Mouse (Mus musculus): Measurements from ENCODE around the gene Cmtm1. TPM values are rescaled to one million over a fixed set of nuclear protein-coding genes. Genes with fewer than 3 reads are reported as not detected.
"Not testable (repeated sequence)": the region's sequence is repeated elsewhere in the genome, so short reads cannot be mapped to it uniquely, and the experiment has no call there.

Gene Cmtm1
- total RNA-seq, 1 experiment = not detected

DNA sequence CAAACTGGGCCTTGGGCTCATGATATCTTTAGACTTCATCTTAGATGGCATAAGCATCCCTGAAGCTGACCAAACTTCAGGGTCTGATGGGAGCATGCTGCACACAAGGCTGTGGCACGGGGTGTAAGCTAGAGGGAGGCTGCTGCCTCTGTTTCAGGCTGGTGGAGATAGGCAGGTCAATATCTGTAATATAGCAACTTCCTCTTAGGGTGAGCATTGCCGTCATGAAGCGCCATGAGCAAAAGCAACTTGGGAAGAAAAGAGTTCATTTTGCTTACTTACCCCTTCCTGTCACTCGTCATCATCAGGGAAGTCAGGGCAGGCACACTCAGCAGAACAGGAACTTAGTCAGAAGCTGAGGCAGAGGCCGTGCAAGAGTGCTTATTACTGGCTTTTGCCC lies 23.8 kb upstream of the Cmtm1 start:
- Histone ChIP-seq H3K27ac (ENCODE audit: insufficient read depth, low read depth, low read length, poor library complexity, severe bottlenecking) (no peak overlapping the region), H3K4me3 (ENCODE audit: insufficient read depth in 1 of 2, low read depth in 1 of 2, low read length in 2 of 2, poor library complexity in 1 of 2, severe bottlenecking in 1 of 2) (no peak overlapping the region), H3K9ac (ENCODE audit: insufficient read depth, low read depth, low read length, poor library complexity, severe bottlenecking) (no peak overlapping the region), H3K9me3 (ENCODE audit: control insufficient read depth, insufficient read depth, low read depth, low read length) (no peaks in the 10 kb centered on the region), H3K4me1 (ENCODE audit: control insufficient read depth in 2 of 2, insufficient read depth in 2 of 2, low read length in 2 of 2, poor library complexity in 1 of 2) (no peaks in the 10 kb centered on the region), H3K36me3 (ENCODE audit: control insufficient read depth, insufficient read depth, low read length, poor library complexity, severe bottlenecking) (no peaks in the 10 kb centered on the region)
- in situ Hi-C loops (cut with MboI; ENCODE audit: low sequenced_read_pairs in 2 of 2, unreplicated experiment in 2 of 2) = no loop called here
- no peak for DNase-seq (ENCODE audit: low read depth, low spot score)
- TF ChIP-seq CHD2 (IDR thresholded peaks at IDR 0.05; ENCODE audit: low read depth, low read length) (no peak), HCFC1 (IDR thresholded peaks at IDR 0.05; ENCODE audit: borderline replicate concordance, insufficient read depth, low read length) (no peak), ZC3H11A (IDR thresholded peaks at IDR 0.05; ENCODE audit: borderline replicate concordance, low read depth, low read length) (no peak), MAFK (IDR thresholded peaks at IDR 0.05; ENCODE audit: insufficient read depth, low read depth, low read length) (no peak), ZNF384 (IDR thresholded peaks at IDR 0.05; ENCODE audit: low read depth, low read length) (no peak)

GRCm38 (mm10) chr8:104332665-104333631 lies 23.0 kb upstream of the Cmtm1 start:
- Histone ChIP-seq H3K9me3 (ENCODE audit: control insufficient read depth, insufficient read depth, low read depth, low read length) (no peaks in the 10 kb centered on the region), H3K4me1 (ENCODE audit: control insufficient read depth in 2 of 2, insufficient read depth in 2 of 2, low read length in 2 of 2, poor library complexity in 1 of 2) (no peaks in the 10 kb centered on the region), H3K4me3 (ENCODE audit: insufficient read depth in 1 of 2, low read depth in 1 of 2, low read length in 2 of 2, poor library complexity in 1 of 2, severe bottlenecking in 1 of 2) (no peak overlapping the region), H3K36me3 (ENCODE audit: control insufficient read depth, insufficient read depth, low read length, poor library complexity, severe bottlenecking) (no peaks in the 10 kb centered on the region), H3K9ac (ENCODE audit: insufficient read depth, low read depth, low read length, poor library complexity, severe bottlenecking) (no peak overlapping the region), H3K27ac (ENCODE audit: insufficient read depth, low read depth, low read length, poor library complexity, severe bottlenecking) (no peak overlapping the region)
- TF ChIP-seq CHD2 (IDR thresholded peaks at IDR 0.05; ENCODE audit: low read depth, low read length) (no peak), ZC3H11A (IDR thresholded peaks at IDR 0.05; ENCODE audit: borderline replicate concordance, low read depth, low read length) (no peak), ZNF384 (IDR thresholded peaks at IDR 0.05; ENCODE audit: low read depth, low read length) (no peak), MAFK (IDR thresholded peaks at IDR 0.05; ENCODE audit: insufficient read depth, low read depth, low read length) (no peak), HCFC1 (IDR thresholded peaks at IDR 0.05; ENCODE audit: borderline replicate concordance, insufficient read depth, low read length) (no peak)
- in situ Hi-C loops (cut with MboI; ENCODE audit: low sequenced_read_pairs in 2 of 2, unreplicated experiment in 2 of 2) = no loop called here
- no peak for DNase-seq (ENCODE audit: low read depth, low spot score)

GRCm38 (mm10) chr8:104321930-104322329 lies 12.0 kb upstream of the Cmtm1 start, which contains the start of gene Cmtm2b:
Cmtm2b (plus strand) TSS chr8:104322230.
- DNase-seq (ENCODE audit: low read depth, low spot score); in situ Hi-C loops (cut with MboI; ENCODE audit: low sequenced_read_pairs in 2 of 2, unreplicated experiment in 2 of 2): not testable (repeated sequence)

DNA sequence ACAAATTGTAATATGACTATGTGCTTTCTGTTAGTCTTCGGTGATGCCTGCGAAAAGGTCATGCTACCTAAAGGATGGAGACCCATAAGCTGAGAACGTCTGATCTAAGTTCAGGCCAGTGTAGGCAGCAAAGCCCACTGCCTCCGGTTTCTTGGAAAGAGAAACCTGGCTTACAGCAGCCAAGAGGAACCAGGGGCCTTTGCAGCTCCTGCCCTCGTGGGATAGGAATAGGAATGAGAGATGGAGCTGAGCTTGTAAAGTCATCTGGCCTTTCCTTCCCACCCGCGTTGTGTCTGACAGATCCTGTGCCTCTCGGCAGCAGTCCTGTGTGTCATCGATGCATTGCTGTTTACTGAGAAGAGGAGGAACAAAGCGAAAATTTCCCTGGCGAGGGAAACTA lies 11.3 kb upstream of the Cmtm1 start, which contains the start of gene Gm11020:
Gene Gm11020 (plus strand): TSS at position 301 of the 400 bp plus-strand sequence.
- H3K36me3 ChIP-seq (ENCODE audit: control insufficient read depth, insufficient read depth, low read length, poor library complexity, severe bottlenecking); H3K4me3 ChIP-seq (ENCODE audit: insufficient read depth in 1 of 2, low read depth in 1 of 2, low read length in 2 of 2, poor library complexity in 1 of 2, severe bottlenecking in 1 of 2); DNase-seq (ENCODE audit: low read depth, low spot score); H3K9ac ChIP-seq (ENCODE audit: insufficient read depth, low read depth, low read length, poor library complexity, severe bottlenecking); in situ Hi-C loops (cut with MboI; ENCODE audit: low sequenced_read_pairs in 2 of 2, unreplicated experiment in 2 of 2); H3K4me1 ChIP-seq (ENCODE audit: control insufficient read depth in 2 of 2, insufficient read depth in 2 of 2, low read length in 2 of 2, poor library complexity in 1 of 2); H3K27ac ChIP-seq (ENCODE audit: insufficient read depth, low read depth, low read length, poor library complexity, severe bottlenecking); H3K9me3 ChIP-seq (ENCODE audit: control insufficient read depth, insufficient read depth, low read depth, low read length): not testable (repeated sequence)

More at GRCm38 (mm10) chr8:104321930-104322329, 12.0 kb upstream of the Cmtm1 start, which contains the start of gene Cmtm2b:
- not testable (repeated sequence) for H3K27ac ChIP-seq (ENCODE audit: insufficient read depth, low read depth, low read length, poor library complexity, severe bottlenecking); H3K4me3 ChIP-seq (ENCODE audit: insufficient read depth in 1 of 2, low read depth in 1 of 2, low read length in 2 of 2, poor library complexity in 1 of 2, severe bottlenecking in 1 of 2); H3K4me1 ChIP-seq (ENCODE audit: control insufficient read depth in 2 of 2, insufficient read depth in 2 of 2, low read length in 2 of 2, poor library complexity in 1 of 2); H3K9me3 ChIP-seq (ENCODE audit: control insufficient read depth, insufficient read depth, low read depth, low read length); H3K9ac ChIP-seq (ENCODE audit: insufficient read depth, low read depth, low read length, poor library complexity, severe bottlenecking); H3K36me3 ChIP-seq (ENCODE audit: control insufficient read depth, insufficient read depth, low read length, poor library complexity, severe bottlenecking)

GRCm38 (mm10) chr8:104313311-104313710 lies 3.4 kb upstream of the Cmtm1 start:
- TF ChIP-seq ZC3H11A (IDR thresholded peaks at IDR 0.05; ENCODE audit: borderline replicate concordance, low read depth, low read length) (no peak), CHD2 (IDR thresholded peaks at IDR 0.05; ENCODE audit: low read depth, low read length) (no peak), MAFK (IDR thresholded peaks at IDR 0.05; ENCODE audit: insufficient read depth, low read depth, low read length) (no peak), ZNF384 (IDR thresholded peaks at IDR 0.05; ENCODE audit: low read depth, low read length) (no peak), HCFC1 (IDR thresholded peaks at IDR 0.05; ENCODE audit: borderline replicate concordance, insufficient read depth, low read length) (no peak)
- H3K4me1 ChIP-seq (ENCODE audit: control insufficient read depth in 2 of 2, insufficient read depth in 2 of 2, low read length in 2 of 2, poor library complexity in 1 of 2) = peaks cover 0 to 3% of the 10 kb centered on the region in 2 experiments; a peak in 1 of 4 replicates
- no peaks in the 10 kb centered on the region for H3K36me3 ChIP-seq (ENCODE audit: control insufficient read depth, insufficient read depth, low read length, poor library complexity, severe bottlenecking)
- H3K27ac ChIP-seq (ENCODE audit: insufficient read depth, low read depth, low read length, poor library complexity, severe bottlenecking) = no peak overlapping the region
- H3K4me3 ChIP-seq (ENCODE audit: insufficient read depth in 1 of 2, low read depth in 1 of 2, low read length in 2 of 2, poor library complexity in 1 of 2, severe bottlenecking in 1 of 2) = no peak overlapping the region
- in situ Hi-C loops (cut with MboI; ENCODE audit: low sequenced_read_pairs in 2 of 2, unreplicated experiment in 2 of 2) = no loop called here
- DNase-seq (ENCODE audit: low read depth, low spot score) = no peak
- no peak overlapping the region for H3K9ac ChIP-seq (ENCODE audit: insufficient read depth, low read depth, low read length, poor library complexity, severe bottlenecking)
- H3K9me3 ChIP-seq (ENCODE audit: control insufficient read depth, insufficient read depth, low read depth, low read length) = no peaks in the 10 kb centered on the region

GRCm38 (mm10) chr8:104312023-104312422 lies 2.1 kb upstream of the Cmtm1 start:
- DNase-seq (ENCODE audit: low read depth, low spot score); in situ Hi-C loops (cut with MboI; ENCODE audit: low sequenced_read_pairs in 2 of 2, unreplicated experiment in 2 of 2); H3K36me3 ChIP-seq (ENCODE audit: control insufficient read depth, insufficient read depth, low read length, poor library complexity, severe bottlenecking); H3K4me1 ChIP-seq (ENCODE audit: control insufficient read depth in 2 of 2, insufficient read depth in 2 of 2, low read length in 2 of 2, poor library complexity in 1 of 2); H3K27ac ChIP-seq (ENCODE audit: insufficient read depth, low read depth, low read length, poor library complexity, severe bottlenecking); H3K9ac ChIP-seq (ENCODE audit: insufficient read depth, low read depth, low read length, poor library complexity, severe bottlenecking); H3K4me3 ChIP-seq (ENCODE audit: insufficient read depth in 1 of 2, low read depth in 1 of 2, low read length in 2 of 2, poor library complexity in 1 of 2, severe bottlenecking in 1 of 2); H3K9me3 ChIP-seq (ENCODE audit: control insufficient read depth, insufficient read depth, low read depth, low read length): not testable (repeated sequence)

GRCm38 (mm10) chr8:104308341-104308740 lies 1.6 kb downstream of the Cmtm1 start:
- H3K4me1 ChIP-seq (ENCODE audit: control insufficient read depth in 2 of 2, insufficient read depth in 2 of 2, low read length in 2 of 2, poor library complexity in 1 of 2); H3K4me3 ChIP-seq (ENCODE audit: insufficient read depth in 1 of 2, low read depth in 1 of 2, low read length in 2 of 2, poor library complexity in 1 of 2, severe bottlenecking in 1 of 2); H3K9me3 ChIP-seq (ENCODE audit: control insufficient read depth, insufficient read depth, low read depth, low read length); H3K36me3 ChIP-seq (ENCODE audit: control insufficient read depth, insufficient read depth, low read length, poor library complexity, severe bottlenecking); H3K9ac ChIP-seq (ENCODE audit: insufficient read depth, low read depth, low read length, poor library complexity, severe bottlenecking); in situ Hi-C loops (cut with MboI; ENCODE audit: low sequenced_read_pairs in 2 of 2, unreplicated experiment in 2 of 2); DNase-seq (ENCODE audit: low read depth, low spot score); H3K27ac ChIP-seq (ENCODE audit: insufficient read depth, low read depth, low read length, poor library complexity, severe bottlenecking): not testable (repeated sequence)

Data from ES-E14 (cell line).